Mouse (Mus musculus) lung, postnatal 0 days (tissue): ENCODE measurements around the gene Wdr77.

Experiments used
- CTCF ChIP-seq: IDR thresholded peaks from 2 replicates; pipeline ENCODE4 v1.5.1; 2016; ENCODE audit warnings: antibody characterized with exemption, mild to moderate bottlenecking
- EP300 ChIP-seq: IDR thresholded peaks from 2 replicates; pipeline ENCODE4 v1.6.1; 2016; ENCODE audit warnings: antibody characterized with exemption, mild to moderate bottlenecking, control low read depth

GRCm38 (mm10) chr3:105959585-105959984 is 416 bp downstream of the Wdr77 start:
- TF ChIP-seq CTCF (no peak), EP300 (no peak)
